Mouse (Mus musculus) heart, embryonic 14.5 days (tissue): ENCODE measurements around the gene Olfr572. TPM values are rescaled to one million over a fixed set of nuclear protein-coding genes. Genes with fewer than 3 reads are reported as not detected.

Experiments
- ATAC-seq: fragments of 200-750 bp; cut with Nextera tagmentation; 2 replicates; pipeline ENCODE4 v1.8.0; 2017; ENCODE audit warnings: low read depth, moderate TSS enrichment; ENCODE audit not compliant: insufficient number of reproducible peaks, insufficient read depth, low FRiP score
- H3K27ac ChIP-seq, 2 experiments: fragments of 200-500 bp in 1 of 2; fragments of 300-500 bp in 1 of 2; sonication (generic) in 1 of 2; replicated peaks in 1 of 2; 2 replicates each; pipeline ENCODE4 v1.5.1; 2012 to 2014; ENCODE audit warnings: low read depth in 2 of 2, low read length in 2 of 2, control low read depth in 1 of 2, mild to moderate bottlenecking in 1 of 2, mixed read lengths in 1 of 2; ENCODE audit not compliant: control insufficient read depth in 1 of 2, insufficient read depth in 1 of 2
- H3K27me3 ChIP-seq: fragments of 300-500 bp; sonication (generic); 2 replicates; pipeline ENCODE4 v1.6.1; 2014; ENCODE audit warnings: mild to moderate bottlenecking, low read length, control low read depth; ENCODE audit not compliant: control insufficient read depth, insufficient read depth
- H3K36me3 ChIP-seq: fragments of 300-500 bp; sonication (generic); 2 replicates; pipeline ENCODE4 v1.6.1; 2014; ENCODE audit warnings: mild to moderate bottlenecking, control low read depth, low read length, mixed read lengths; ENCODE audit not compliant: control insufficient read depth, insufficient read depth
- H3K4me1 ChIP-seq, 2 experiments: fragments of 200-500 bp in 1 of 2; fragments of 300-500 bp in 1 of 2; sonication (generic) in 1 of 2; 2 replicates each; pipeline ENCODE4 v1.6.1; 2012 to 2014; ENCODE audit warnings: low read length in 2 of 2, control low read depth in 1 of 2, mixed read lengths in 1 of 2; ENCODE audit not compliant: control insufficient read depth in 2 of 2, insufficient read depth in 2 of 2
- H3K4me2 ChIP-seq: fragments of 300-500 bp; sonication (generic); 2 replicates; pipeline ENCODE4 v1.6.1; 2014; ENCODE audit warnings: mild to moderate bottlenecking, low read length
- H3K4me3 ChIP-seq, 2 experiments: fragments of 200-500 bp in 1 of 2; fragments of 300-500 bp in 1 of 2; sonication (generic) in 1 of 2; 2 replicates each; pipeline ENCODE4 v1.5.1; 2012 to 2014; ENCODE audit warnings: low read length in 2 of 2, mild to moderate bottlenecking in 2 of 2, control low read depth in 1 of 2, low read depth in 1 of 2, moderate library complexity in 1 of 2; ENCODE audit not compliant: control insufficient read depth in 1 of 2, insufficient read depth in 1 of 2
- H3K9ac ChIP-seq: fragments of 300-500 bp; sonication (generic); 2 replicates; pipeline ENCODE4 v1.6.1; 2014; ENCODE audit warnings: mild to moderate bottlenecking, low read length
- H3K9me3 ChIP-seq: fragments of 300-500 bp; sonication (generic); 2 replicates; pipeline ENCODE4 v1.6.1; 2016; ENCODE audit warnings: low read length, control low read depth; ENCODE audit not compliant: control insufficient read depth
- WGBS: fragments of 180-500 bp; shearing (Covaris S2); extraction: QIAGEN DNeasy Blood & Tissue Kit; methylation state at CpG from one replicate; pipeline ENCODE4 v1.1.7; 2014; 5-methylcytosine and 5-hydroxymethylcytosine counted together
- polyA plus RNA-seq: library from polyadenylated mRNA; unstranded; fragments of >200 nt; fragmentation: Nextera tagmentation; extraction: Ambion mirVana; gene quantifications from 2 replicates; pipeline ENCODE4 v1.2.1, GENCODE M21; 2014

Olfr572 gene
- polyA plus RNA-seq, 1 experiment from 2014 or later, result not detected

- Histone ChIP-seq H3K27ac (no peak overlapping the region), H3K4me2 (no peak overlapping the region), H3K27me3 (no peaks in the 10 kb centered on the region), H3K9me3 (no peaks in the 10 kb centered on the region), H3K4me3 (no peak overlapping the region), H3K9ac (no peak overlapping the region), H3K36me3 (no peaks in the 10 kb centered on the region), H3K4me1 (no peaks in the 10 kb centered on the region)
- WGBS, result 47% methylated on average over 1 of the region's 1 CpGs
- no peak for ATAC-seq
Measured at GRCm38 (mm10) chr7:102974399-102974798, 50.2 kb downstream of the Olfr572 start.

GRCm38 (mm10) chr7:102975843-102976242 lies 51.6 kb downstream of the Olfr572 start, which contains the start of gene Olfr577:
Gene Olfr577 (minus strand): TSS chr7:102975943.
- H3K4me3 ChIP-seq, result no peak within 1 kb of the TSS
- no peak within 1 kb of the TSS for H3K27ac ChIP-seq
- H3K36me3 ChIP-seq, result no peaks in the 10 kb centered on the region
- no peak within 1 kb of the TSS for H3K9ac ChIP-seq
- H3K27me3 ChIP-seq, result no peaks in the 10 kb centered on the region
- 69% methylated on average over 2 of the region's 2 CpGs for WGBS
- 0 out of 2 replicates have a peak, but pooled peaks cover 5% of the 10 kb centered on the region for H3K9me3 ChIP-seq
- H3K4me2 ChIP-seq, result no peak within 1 kb of the TSS
- no peak for ATAC-seq
- no peaks in the 10 kb centered on the region for H3K4me1 ChIP-seq

Other genes with a start within 250 kb of the Olfr572 start
- gene Trim68, start 237.1 kb upstream of the Olfr572 start, polyA plus RNA-seq, result 13.5 and 16.3 TPM in 2 replicates
- gene Olfr557, start 228.5 kb upstream of the Olfr572 start, polyA plus RNA-seq, result not detected in 2 replicates
- gene Olfr558, start 222.2 kb upstream of the Olfr572 start, polyA plus RNA-seq, result 0.20 and 0.30 TPM in 2 replicates
- not detected in 2 replicates for gene Olfr33, start 205.3 kb upstream of the Olfr572 start, polyA plus RNA-seq
- gene Olfr559, start 196.9 kb upstream of the Olfr572 start, polyA plus RNA-seq, result 0.12 TPM in 1 of 2 replicates, not detected in the other
- not detected in 2 replicates for gene Olfr560, start 165.0 kb upstream of the Olfr572 start, polyA plus RNA-seq
- not detected in 2 replicates for gene Olfr78, start 164.9 kb upstream of the Olfr572 start, polyA plus RNA-seq
- gene Olfr561, start 153.2 kb upstream of the Olfr572 start, polyA plus RNA-seq, result not detected in 2 replicates
- gene Olfr564, start 120.9 kb upstream of the Olfr572 start, polyA plus RNA-seq, result not detected in 2 replicates
- gene Olfr566, start 65.6 kb upstream of the Olfr572 start, polyA plus RNA-seq, result not detected in 2 replicates
- not detected in 2 replicates for gene Olfr568, start 47.3 kb upstream of the Olfr572 start, polyA plus RNA-seq
- not detected in 2 replicates for gene Olfr569, start 33.5 kb upstream of the Olfr572 start, polyA plus RNA-seq
- gene Olfr570, start 29.8 kb upstream of the Olfr572 start, polyA plus RNA-seq, result not detected in 2 replicates
- not detected in 2 replicates for gene Olfr571, start 6.9 kb upstream of the Olfr572 start, polyA plus RNA-seq
- gene Olfr573-ps1, start 18.2 kb downstream of the Olfr572 start, polyA plus RNA-seq, result not detected in 2 replicates
- not detected in 2 replicates for gene Olfr574, start 24.1 kb downstream of the Olfr572 start, polyA plus RNA-seq
- not detected in 2 replicates for gene Olfr575, start 34.4 kb downstream of the Olfr572 start, polyA plus RNA-seq
- gene Olfr576, start 38.3 kb downstream of the Olfr572 start, polyA plus RNA-seq, result not detected in 2 replicates
- gene Olfr577, start 51.5 kb downstream of the Olfr572 start, polyA plus RNA-seq, result not detected in 2 replicates
- not detected in 2 replicates for gene Olfr578, start 64.9 kb downstream of the Olfr572 start, polyA plus RNA-seq
- not detected in 2 replicates for gene Olfr582, start 113.6 kb downstream of the Olfr572 start, polyA plus RNA-seq
- gene Olfr583, start 126.9 kb downstream of the Olfr572 start, polyA plus RNA-seq, result not detected in 2 replicates
- not detected in 2 replicates for gene Olfr584, start 157.5 kb downstream of the Olfr572 start, polyA plus RNA-seq
- gene Olfr585, start 173.3 kb downstream of the Olfr572 start, polyA plus RNA-seq, result not detected in 2 replicates
- gene Olfr586, start 201.2 kb downstream of the Olfr572 start, polyA plus RNA-seq, result not detected in 2 replicates
- not detected in 2 replicates for gene Olfr588-ps1, start 216.5 kb downstream of the Olfr572 start, polyA plus RNA-seq
- not detected in 2 replicates for gene Olfr589, start 231.9 kb downstream of the Olfr572 start, polyA plus RNA-seq